Mouse (Mus musculus): ENCODE measurements around the gene Vmp1. TPM values are rescaled to one million over a fixed set of nuclear protein-coding genes. Genes with fewer than 3 reads are reported as not detected.
A peak's percentile ranks its signal among the peaks of the same experiment; 100 is the strongest.

Gene Vmp1
- polyA plus RNA-seq, 1 experiment from 2014 or later: 93.0 TPM

DNA sequence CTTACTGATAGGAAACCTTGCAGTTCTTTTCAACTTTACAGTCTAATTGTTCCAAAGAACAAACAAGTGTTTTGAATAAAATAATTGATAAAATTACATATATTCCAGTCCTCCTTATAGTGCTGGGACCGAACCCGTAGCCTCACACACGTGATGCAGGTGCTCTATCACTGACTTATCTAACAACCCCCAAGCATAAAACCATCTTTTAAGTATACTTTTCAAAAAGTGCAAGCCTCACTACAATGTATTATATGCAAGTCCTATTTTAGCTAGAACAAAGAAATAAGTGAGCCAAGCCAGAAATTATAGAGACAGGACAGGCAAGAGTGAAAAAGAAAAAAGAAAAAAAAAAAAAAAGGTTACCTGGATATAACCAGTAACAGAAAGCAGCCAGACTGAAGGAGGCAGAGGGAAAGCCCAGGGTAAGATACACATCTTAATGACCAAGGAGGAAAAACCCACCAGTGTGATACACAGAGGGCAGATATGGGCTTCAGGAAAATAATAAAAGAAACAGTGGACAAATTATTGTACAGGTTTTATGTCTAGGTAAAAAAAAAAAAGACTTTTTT lies 36.7 kb downstream of the Vmp1 start:
- peak overlapping the region; percentile 40; the same call in 1 of the 2 replicates for H3K27ac ChIP-seq
- H3K9me3 ChIP-seq: no peaks in the 10 kb centered on the region
- no peak for DNase-seq (ENCODE audit: extremely low spot score, low spot score)
- 88% methylated on average over 3 of the region's 3 CpGs for WGBS
- H3K4me1 ChIP-seq: peaks cover 18% of the 10 kb centered on the region
- H3K36me3 ChIP-seq (replicated peaks): peaks cover 15% of the 10 kb centered on the region
- no peak overlapping the region for H3K4me3 ChIP-seq
- no peaks in the 10 kb centered on the region for H3K27me3 ChIP-seq (ENCODE audit: poor library complexity, severe bottlenecking)

DNA sequence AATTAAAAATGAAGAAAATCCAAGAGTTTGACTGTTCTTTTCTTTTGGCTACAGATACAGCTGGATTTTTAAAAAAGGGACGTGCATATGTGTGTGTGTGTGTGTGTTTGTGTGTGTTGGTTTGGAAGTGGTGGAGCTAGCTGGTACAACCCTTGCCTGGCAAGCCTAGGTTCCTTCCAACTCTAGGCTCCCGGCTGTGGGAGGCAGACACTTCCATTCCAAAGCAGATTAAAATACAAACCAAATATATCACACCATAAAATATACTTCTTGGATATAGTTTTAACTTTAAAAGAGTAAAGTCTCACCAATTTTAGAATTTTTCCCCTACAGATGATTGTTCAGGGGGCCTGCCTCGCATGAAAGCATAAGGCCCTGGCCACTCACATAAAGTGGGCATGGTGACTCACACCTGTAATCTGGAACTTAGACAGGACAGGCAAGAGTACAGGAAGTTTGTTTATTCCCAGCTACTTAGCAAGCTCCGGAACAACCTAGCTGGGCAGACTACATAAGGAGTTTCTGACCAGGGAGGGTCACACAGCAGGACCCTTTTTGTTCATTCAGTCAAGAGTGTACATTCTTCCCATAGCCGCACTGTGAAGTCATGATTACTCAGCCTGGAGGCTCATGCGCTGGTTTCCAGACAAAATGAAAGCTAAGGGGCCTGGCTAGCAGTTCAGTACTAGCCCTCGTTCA lies 37.4 kb downstream of the Vmp1 start:
- Histone ChIP-seq H3K9me3 (no peaks in the 10 kb centered on the region), H3K4me1 (peaks cover 18% of the 10 kb centered on the region), H3K4me3 (no peak overlapping the region), H3K27me3 (ENCODE audit: poor library complexity, severe bottlenecking) (no peaks in the 10 kb centered on the region), H3K27ac (peak overlapping the region; percentile 40; the same call in 1 of the 2 replicates), H3K36me3 (replicated peaks) (peaks cover 18% of the 10 kb centered on the region)
- 63% methylated on average over 7 of the region's 7 CpGs for WGBS
- DNase-seq (ENCODE audit: extremely low spot score, low spot score): peak; percentile 16

GRCm38 (mm10) chr11:86644553-86644952 lies 39.1 kb downstream of the Vmp1 start:
- no peaks in the 10 kb centered on the region for H3K27me3 ChIP-seq (ENCODE audit: poor library complexity, severe bottlenecking)
- 95% methylated on average over 4 of the region's 4 CpGs for WGBS
- H3K4me3 ChIP-seq: no peak overlapping the region
- H3K9me3 ChIP-seq: no peaks in the 10 kb centered on the region
- H3K4me1 ChIP-seq: peaks cover 18% of the 10 kb centered on the region
- peaks cover 21% of the 10 kb centered on the region for H3K36me3 ChIP-seq (replicated peaks)
- no peak overlapping the region for H3K27ac ChIP-seq
- no peak for DNase-seq (ENCODE audit: extremely low spot score, low spot score)

GRCm38 (mm10) chr11:86641714-86642113 lies 41.9 kb downstream of the Vmp1 start:
- H3K27ac ChIP-seq: no peak overlapping the region
- H3K4me3 ChIP-seq: no peak overlapping the region
- 94% methylated on average over 4 of the region's 4 CpGs for WGBS
- peaks cover 19% of the 10 kb centered on the region for H3K36me3 ChIP-seq (replicated peaks)
- H3K27me3 ChIP-seq (ENCODE audit: poor library complexity, severe bottlenecking): no peaks in the 10 kb centered on the region
- no peak for DNase-seq (ENCODE audit: extremely low spot score, low spot score)
- H3K4me1 ChIP-seq: peaks cover 8% of the 10 kb centered on the region
- no peaks in the 10 kb centered on the region for H3K9me3 ChIP-seq

DNA sequence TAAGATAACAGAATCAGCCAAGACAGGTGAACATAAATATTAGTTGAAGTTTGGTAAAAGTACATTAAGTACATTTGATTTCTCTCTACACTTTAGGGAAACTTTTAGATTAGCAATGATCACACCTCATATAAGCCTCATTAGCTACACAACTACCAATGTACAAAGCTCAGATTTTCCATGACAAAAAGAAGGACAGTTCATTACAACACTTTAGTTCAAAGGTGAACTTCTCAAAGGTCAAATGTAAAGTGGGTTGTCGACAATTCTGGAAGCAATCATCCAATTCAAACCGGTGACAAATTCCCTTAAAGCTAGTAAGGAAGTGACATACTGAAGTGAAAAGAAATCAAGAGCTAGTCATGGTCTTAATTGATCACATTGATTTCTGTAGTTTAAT lies 45.9 kb downstream of the Vmp1 start:
- Histone ChIP-seq H3K27me3 (ENCODE audit: poor library complexity, severe bottlenecking) (no peaks in the 10 kb centered on the region), H3K4me3 (no peak overlapping the region), H3K9me3 (no peaks in the 10 kb centered on the region), H3K36me3 (replicated peaks) (peaks cover 25% of the 10 kb centered on the region), H3K4me1 (no peaks in the 10 kb centered on the region), H3K27ac (no peak overlapping the region)
- 89% methylated on average over 2 of the region's 2 CpGs for WGBS
- DNase-seq (ENCODE audit: extremely low spot score, low spot score): no peak

DNA sequence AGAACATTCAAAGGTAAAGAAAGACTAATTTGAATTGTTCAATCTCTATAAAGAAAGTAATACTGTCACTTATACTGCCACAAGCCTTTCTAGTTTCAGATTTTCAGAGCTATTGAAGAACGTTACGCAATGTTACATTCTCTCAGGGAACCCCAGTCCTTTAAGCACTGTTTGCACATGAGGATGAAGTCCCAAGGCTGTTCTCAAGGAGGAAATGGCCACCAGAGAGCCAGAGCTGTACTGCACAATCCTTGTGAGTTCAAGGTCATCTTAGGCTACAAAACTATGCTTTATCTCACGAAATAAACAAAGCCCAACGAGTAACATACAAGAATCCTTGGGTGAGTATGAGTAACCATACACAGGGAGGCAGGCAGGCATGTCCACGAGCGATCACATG lies 49.2 kb downstream of the Vmp1 start:
- WGBS: 95% methylated on average over 6 of the region's 6 CpGs
- no peak overlapping the region for H3K27ac ChIP-seq
- H3K4me1 ChIP-seq: no peaks in the 10 kb centered on the region
- DNase-seq (ENCODE audit: extremely low spot score, low spot score): no peak
- no peaks in the 10 kb centered on the region for H3K27me3 ChIP-seq (ENCODE audit: poor library complexity, severe bottlenecking)
- H3K36me3 ChIP-seq (replicated peaks): peaks cover 33% of the 10 kb centered on the region
- no peaks in the 10 kb centered on the region for H3K9me3 ChIP-seq
- no peak overlapping the region for H3K4me3 ChIP-seq

DNA sequence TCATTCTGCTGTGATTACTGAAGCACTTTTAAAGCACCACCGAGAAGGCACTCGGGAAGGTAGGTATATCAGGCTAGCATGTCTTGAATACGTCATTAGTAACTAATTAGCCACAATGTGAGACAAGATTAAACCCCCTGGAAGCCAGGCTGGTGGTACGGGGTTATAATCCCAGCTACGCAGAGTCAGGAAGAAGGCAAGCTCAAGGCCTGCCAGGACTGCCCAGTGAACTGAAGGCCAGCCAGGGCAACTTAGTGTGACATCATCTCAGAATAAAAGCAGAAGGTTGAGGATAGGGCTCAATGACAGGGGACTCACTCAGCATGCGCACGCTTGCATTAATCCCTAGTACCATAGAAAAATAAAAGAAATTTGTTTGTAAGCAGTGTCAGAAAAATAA lies 53.7 kb downstream of the Vmp1 start:
- DNase-seq (ENCODE audit: extremely low spot score, low spot score): no peak
- no peak overlapping the region for H3K4me3 ChIP-seq
- H3K27me3 ChIP-seq (ENCODE audit: poor library complexity, severe bottlenecking): no peaks in the 10 kb centered on the region
- H3K36me3 ChIP-seq (replicated peaks): peaks cover 38% of the 10 kb centered on the region
- no peaks in the 10 kb centered on the region for H3K9me3 ChIP-seq
- no peak overlapping the region for H3K27ac ChIP-seq
- no peaks in the 10 kb centered on the region for H3K4me1 ChIP-seq
- 85% methylated on average over 7 of the region's 7 CpGs for WGBS

DNA sequence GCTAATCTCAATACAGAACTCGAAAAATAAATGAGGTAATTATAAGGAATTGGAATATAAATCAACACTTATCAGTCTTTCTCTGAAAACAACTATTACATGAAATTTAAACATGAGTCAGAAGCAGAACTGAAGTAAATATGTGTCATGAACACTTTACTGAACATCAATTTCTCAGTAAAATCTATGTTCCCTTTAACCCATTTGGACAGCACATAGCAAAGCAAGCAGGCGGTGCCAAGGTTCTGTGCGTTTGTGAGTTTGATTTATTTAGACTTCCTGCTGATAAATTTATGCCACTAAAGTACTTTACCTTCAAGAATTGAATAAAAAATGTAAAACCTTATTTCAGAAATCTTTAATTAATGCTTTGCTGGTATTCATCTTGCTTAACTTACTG lies 54.2 kb downstream of the Vmp1 start:
- H3K36me3 ChIP-seq (replicated peaks): peaks cover 38% of the 10 kb centered on the region
- WGBS: 96% methylated on average over 3 of the region's 3 CpGs
- H3K27ac ChIP-seq: no peak overlapping the region
- H3K9me3 ChIP-seq: no peaks in the 10 kb centered on the region
- no peaks in the 10 kb centered on the region for H3K4me1 ChIP-seq
- DNase-seq (ENCODE audit: extremely low spot score, low spot score): no peak
- no peak overlapping the region for H3K4me3 ChIP-seq
- H3K27me3 ChIP-seq (ENCODE audit: poor library complexity, severe bottlenecking): no peaks in the 10 kb centered on the region

DNA sequence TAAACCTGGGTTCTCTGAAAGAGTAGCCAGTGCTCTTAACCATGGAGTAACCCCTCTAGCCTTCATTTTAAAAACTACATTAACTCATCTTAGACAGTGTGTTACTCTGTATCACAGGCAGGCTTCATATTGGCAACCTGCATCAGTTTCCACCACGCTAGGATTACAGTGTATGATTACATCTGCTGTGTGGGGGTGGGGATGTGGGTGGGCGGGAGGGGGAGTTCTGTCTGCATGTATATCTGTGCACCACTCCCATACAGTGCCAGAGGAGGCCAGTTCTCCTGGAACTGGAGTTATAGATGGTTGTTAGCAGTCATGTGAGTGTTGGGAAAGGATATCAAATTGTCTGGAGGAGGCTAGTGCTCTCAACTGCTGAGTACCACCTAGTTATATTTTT lies 55.2 kb downstream of the Vmp1 start:
- H3K4me1 ChIP-seq: no peaks in the 10 kb centered on the region
- WGBS: 80% methylated on average over 2 of the region's 2 CpGs
- no peak overlapping the region for H3K27ac ChIP-seq

GRCm38 (mm10) chr11:86627649-86628048 lies 56.0 kb downstream of the Vmp1 start:
- no peaks in the 10 kb centered on the region for H3K4me1 ChIP-seq
- H3K36me3 ChIP-seq (replicated peaks): peaks cover 25% of the 10 kb centered on the region
- no peak overlapping the region for H3K4me3 ChIP-seq
- no peaks in the 10 kb centered on the region for H3K27me3 ChIP-seq (ENCODE audit: poor library complexity, severe bottlenecking)
- DNase-seq (ENCODE audit: extremely low spot score, low spot score): no peak
- no peaks in the 10 kb centered on the region for H3K9me3 ChIP-seq
- H3K27ac ChIP-seq: no peak overlapping the region

More for the DNA sequence above, 55.2 kb downstream of the Vmp1 start:
- Histone ChIP-seq H3K36me3 (replicated peaks) (peaks cover 31% of the 10 kb centered on the region), H3K9me3 (no peaks in the 10 kb centered on the region), H3K27me3 (ENCODE audit: poor library complexity, severe bottlenecking) (no peaks in the 10 kb centered on the region), H3K4me3 (no peak overlapping the region)
- DNase-seq (ENCODE audit: extremely low spot score, low spot score): no peak

DNA sequence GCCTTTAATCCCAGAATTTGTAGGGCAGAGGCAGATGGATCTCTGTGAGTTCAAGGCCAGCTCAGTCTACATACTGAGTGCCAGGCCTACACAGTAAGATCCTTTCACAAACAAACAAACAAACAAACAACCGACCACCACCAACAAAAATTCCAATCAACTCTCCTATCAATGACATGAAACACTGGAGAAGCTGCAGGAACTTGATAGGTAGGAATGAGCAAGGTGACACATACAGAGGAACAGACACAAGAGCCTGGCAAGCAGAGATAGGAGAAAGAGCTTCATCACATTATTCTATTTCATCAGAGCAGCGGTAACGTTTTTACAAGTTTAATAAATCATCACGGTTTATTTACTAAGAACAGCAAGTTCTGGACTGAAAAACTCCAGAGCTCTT lies 56.9 kb downstream of the Vmp1 start:
- 94% methylated on average over 4 of the region's 4 CpGs for WGBS

GRCm38 (mm10) chr11:86624237-86624941 lies 59.2 kb downstream of the Vmp1 start:
- Histone ChIP-seq H3K4me3 (no peak overlapping the region), H3K27ac (no peak overlapping the region), H3K9me3 (no peaks in the 10 kb centered on the region), H3K27me3 (ENCODE audit: poor library complexity, severe bottlenecking) (no peaks in the 10 kb centered on the region), H3K36me3 (replicated peaks) (0 out of 2 replicates have a peak, but pooled peaks cover 5% of the 10 kb centered on the region), H3K4me1 (no peaks in the 10 kb centered on the region)
- DNase-seq (ENCODE audit: extremely low spot score, low spot score): no peak
- WGBS: 82% methylated on average over 5 of the region's 5 CpGs

More for the DNA sequence above, 56.9 kb downstream of the Vmp1 start:
- H3K4me3 ChIP-seq: no peak overlapping the region
- no peak for DNase-seq (ENCODE audit: extremely low spot score, low spot score)
- H3K36me3 ChIP-seq (replicated peaks): peaks cover 19% of the 10 kb centered on the region
- H3K9me3 ChIP-seq: no peaks in the 10 kb centered on the region
- no peak overlapping the region for H3K27ac ChIP-seq
- no peaks in the 10 kb centered on the region for H3K4me1 ChIP-seq
- no peaks in the 10 kb centered on the region for H3K27me3 ChIP-seq (ENCODE audit: poor library complexity, severe bottlenecking)

- no peak overlapping the region for H3K27ac ChIP-seq
- H3K9me3 ChIP-seq: no peaks in the 10 kb centered on the region
- H3K36me3 ChIP-seq (replicated peaks): 0 out of 2 replicates have a peak, but pooled peaks cover 3% of the 10 kb centered on the region
- whole genome bisulfite sequencing: 86% methylated on average over 1 of the region's 1 CpGs
- no peak overlapping the region for H3K4me3 ChIP-seq
- DNase-seq (ENCODE audit: extremely low spot score, low spot score): no peak
- H3K27me3 ChIP-seq (ENCODE audit: poor library complexity, severe bottlenecking): no peaks in the 10 kb centered on the region
- H3K4me1 ChIP-seq: no peaks in the 10 kb centered on the region
Measured at GRCm38 (mm10) chr11:86623402-86624010, 60.1 kb downstream of the Vmp1 start.
